Mouse (Mus musculus) lung, embryonic 15.5 days (tissue): ENCODE data around the gene Pck2. TPM values are rescaled to one million over a fixed set of nuclear protein-coding genes. Genes with fewer than 3 reads are reported as not detected.
A peak's percentile ranks its signal among the peaks of the same experiment; 100 is the strongest.

Source experiments
- ATAC-seq: fragments of 200-750 bp; cut with Nextera tagmentation; 2 replicates; pipeline ENCODE4 v1.8.0; 2017; ENCODE audit warnings: moderate number of reproducible peaks, borderline replicate concordance; ENCODE audit not compliant: low FRiP score, low TSS enrichment; ENCODE audit errors: extremely low read depth
- H3K27ac ChIP-seq: fragments of 300-500 bp; sonication (generic); 2 replicates; pipeline ENCODE4 v1.5.1; 2015; ENCODE audit warnings: moderate library complexity, mild to moderate bottlenecking, inconsistent platforms
- H3K27me3 ChIP-seq: fragments of 300-500 bp; sonication (generic); 2 replicates; pipeline ENCODE4 v1.6.1; 2015; ENCODE audit warnings: inconsistent platforms
- H3K36me3 ChIP-seq: fragments of 300-500 bp; sonication (generic); 2 replicates; pipeline ENCODE4 v1.6.1; 2015; ENCODE audit warnings: inconsistent platforms
- H3K4me1 ChIP-seq: fragments of 300-500 bp; sonication (generic); 2 replicates; pipeline ENCODE4 v1.6.1; 2015; ENCODE audit warnings: inconsistent platforms
- H3K4me2 ChIP-seq: fragments of 300-500 bp; sonication (generic); 2 replicates; pipeline ENCODE4 v1.6.1; 2015; ENCODE audit warnings: inconsistent platforms, mild to moderate bottlenecking, moderate library complexity
- H3K4me3 ChIP-seq: fragments of 300-500 bp; sonication (generic); 2 replicates; pipeline ENCODE4 v1.5.1; 2015; ENCODE audit warnings: mild to moderate bottlenecking, inconsistent platforms
- H3K9ac ChIP-seq: fragments of 300-500 bp; sonication (generic); 2 replicates; pipeline ENCODE4 v1.6.1; 2015; ENCODE audit warnings: inconsistent platforms
- H3K9me3 ChIP-seq: fragments of 300-500 bp; sonication (generic); 2 replicates; pipeline ENCODE4 v1.6.1; 2016; ENCODE audit warnings: inconsistent platforms
- WGBS: fragments of 180-500 bp; shearing (Covaris S2); methylation state at CpG from one replicate; pipeline ENCODE4 v1.1.7; 2015; 5-methylcytosine and 5-hydroxymethylcytosine counted together
- polyA plus RNA-seq: library from polyadenylated mRNA; unstranded; fragments of >200 nt; fragmentation: Nextera tagmentation; extraction: Ambion mirVana; gene quantifications from 2 replicates; pipeline ENCODE4 v1.2.1, GENCODE M21; 2015

The Pck2 gene
- 66.0 and 67.2 TPM in 2 replicates for polyA plus RNA-seq

- Histone ChIP-seq H3K27me3 (no peaks in the 10 kb centered on the region), H3K9ac (peak within 1 kb of the TSS; percentile 62), H3K4me1 (peaks cover 22% of the 10 kb centered on the region), H3K9me3 (no peaks in the 10 kb centered on the region), H3K36me3 (peaks cover 28% of the 10 kb centered on the region), H3K4me3 (peak within 1 kb of the TSS; percentile 73), H3K27ac (peak within 1 kb of the TSS; percentile 97), H3K4me2 (peak within 1 kb of the TSS; percentile 80)
- 0% methylated on average over 31 of the region's 32 CpGs for WGBS
- ATAC-seq, result peak; percentile 96
These were observed at the start of gene Pck2 for GRCm38 (mm10) chr14:55540067-55540786. TSS of gene Pck2 (plus strand) at chr14:55540266.

DNA sequence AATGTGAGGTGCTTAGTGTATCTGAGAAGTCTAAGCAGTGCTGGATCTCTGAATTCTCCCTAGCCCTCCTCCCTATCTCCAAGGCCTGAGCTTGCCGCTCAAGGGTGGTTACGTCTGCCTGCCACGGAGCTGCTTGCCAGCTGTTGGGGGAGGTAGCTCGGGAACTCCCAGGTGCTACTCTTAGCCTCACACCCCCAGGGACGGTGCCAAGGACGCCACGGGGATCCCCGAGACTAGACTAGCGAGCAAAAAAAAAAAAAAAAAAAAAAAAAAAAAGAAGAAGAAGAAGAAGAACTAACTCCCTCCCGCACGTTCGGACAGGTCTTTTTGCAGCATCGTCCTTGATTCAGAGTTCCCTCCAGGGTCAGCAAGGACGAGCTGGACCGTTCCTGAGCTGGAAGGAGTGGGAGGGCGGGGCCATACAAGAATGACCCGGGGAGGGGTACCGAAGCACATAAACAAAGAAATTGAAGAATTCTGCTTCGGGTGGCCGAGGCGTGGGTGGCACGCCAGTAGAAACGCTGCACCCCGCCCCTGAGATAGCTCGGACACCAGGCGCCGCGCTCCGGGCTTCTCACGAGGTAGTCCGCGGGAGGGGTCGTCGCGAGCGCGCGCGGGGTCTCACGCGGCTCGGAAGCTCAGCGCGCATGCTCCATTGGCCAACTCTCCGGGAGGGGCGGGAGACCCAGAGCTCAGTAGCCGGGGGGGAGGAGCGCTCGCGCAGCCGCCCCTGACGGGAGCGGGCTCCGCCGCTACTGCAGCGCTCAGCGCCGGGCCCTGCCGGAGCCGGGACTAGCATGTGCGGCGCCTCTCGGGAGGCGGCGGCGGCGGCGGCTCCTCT is 49.5 kb upstream of the Pck2 start, which contains the start of gene Carmil3:
Gene Carmil3, plus strand, starts transcription at position 291 of the 841 bp plus-strand sequence.
- Histone ChIP-seq H3K4me1 (peaks cover 7% of the 10 kb centered on the region), H3K27me3 (no peaks in the 10 kb centered on the region), H3K27ac (peak within 1 kb of the TSS; percentile 43; the same call in 1 of the 2 replicates), H3K4me3 (peak within 1 kb of the TSS; percentile 66), H3K36me3 (peaks cover 8% of the 10 kb centered on the region; the same call in 1 of the 2 replicates), H3K9me3 (no peaks in the 10 kb centered on the region), H3K9ac (peak within 1 kb of the TSS; percentile 47), H3K4me2 (peak within 1 kb of the TSS; percentile 94)
- under 1% methylated on average over 60 of the region's 68 CpGs for WGBS
- peak; percentile 83 for ATAC-seq

GRCm38 (mm10) chr14:55491291-55491833 is 48.7 kb upstream of the Pck2 start:
- H3K4me1 ChIP-seq, result peaks cover 7% of the 10 kb centered on the region
- H3K9ac ChIP-seq, result peak overlapping the region; percentile 47
- WGBS, result under 1% methylated on average over 30 of the region's 30 CpGs
- peak; percentile 81 for ATAC-seq
- peak overlapping the region; percentile 66 for H3K4me3 ChIP-seq
- H3K27ac ChIP-seq, result peak overlapping the region; percentile 43; the same call in 1 of the 2 replicates
- no peaks in the 10 kb centered on the region for H3K9me3 ChIP-seq
- peak overlapping the region; percentile 94 for H3K4me2 ChIP-seq
- H3K36me3 ChIP-seq, result peaks cover 8% of the 10 kb centered on the region; the same call in 1 of the 2 replicates
- no peaks in the 10 kb centered on the region for H3K27me3 ChIP-seq

DNA sequence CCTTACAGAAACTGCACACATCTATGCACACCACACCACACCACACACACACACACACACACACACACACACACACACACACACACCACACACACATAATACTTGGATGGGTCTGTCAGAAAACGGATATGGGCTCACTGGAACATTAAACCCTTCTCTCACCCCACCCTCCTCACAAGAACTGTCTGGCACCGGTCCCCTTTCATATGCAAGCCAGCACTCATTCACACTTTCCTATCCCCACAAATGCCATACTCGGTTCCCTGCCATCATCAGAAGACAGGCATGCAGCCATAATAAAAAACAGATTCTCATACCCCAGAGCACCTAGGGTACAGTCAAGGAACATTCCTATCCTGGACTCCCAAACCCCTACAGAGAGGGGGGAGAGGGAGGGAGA is 48.0 kb upstream of the Pck2 start:
- peak overlapping the region; percentile 94; the same call in 1 of the 2 replicates for H3K4me2 ChIP-seq
- peaks cover 7% of the 10 kb centered on the region for H3K4me1 ChIP-seq
- H3K9ac ChIP-seq, result no peak overlapping the region
- H3K4me3 ChIP-seq, result no peak overlapping the region
- WGBS, result 17% methylated on average over 3 of the region's 3 CpGs
- H3K9me3 ChIP-seq, result no peaks in the 10 kb centered on the region
- no peak overlapping the region for H3K27ac ChIP-seq
- no peak for ATAC-seq
- H3K27me3 ChIP-seq, result no peaks in the 10 kb centered on the region
- peaks cover under 1% of the 10 kb centered on the region; the same call in 1 of the 2 replicates for H3K36me3 ChIP-seq

DNA sequence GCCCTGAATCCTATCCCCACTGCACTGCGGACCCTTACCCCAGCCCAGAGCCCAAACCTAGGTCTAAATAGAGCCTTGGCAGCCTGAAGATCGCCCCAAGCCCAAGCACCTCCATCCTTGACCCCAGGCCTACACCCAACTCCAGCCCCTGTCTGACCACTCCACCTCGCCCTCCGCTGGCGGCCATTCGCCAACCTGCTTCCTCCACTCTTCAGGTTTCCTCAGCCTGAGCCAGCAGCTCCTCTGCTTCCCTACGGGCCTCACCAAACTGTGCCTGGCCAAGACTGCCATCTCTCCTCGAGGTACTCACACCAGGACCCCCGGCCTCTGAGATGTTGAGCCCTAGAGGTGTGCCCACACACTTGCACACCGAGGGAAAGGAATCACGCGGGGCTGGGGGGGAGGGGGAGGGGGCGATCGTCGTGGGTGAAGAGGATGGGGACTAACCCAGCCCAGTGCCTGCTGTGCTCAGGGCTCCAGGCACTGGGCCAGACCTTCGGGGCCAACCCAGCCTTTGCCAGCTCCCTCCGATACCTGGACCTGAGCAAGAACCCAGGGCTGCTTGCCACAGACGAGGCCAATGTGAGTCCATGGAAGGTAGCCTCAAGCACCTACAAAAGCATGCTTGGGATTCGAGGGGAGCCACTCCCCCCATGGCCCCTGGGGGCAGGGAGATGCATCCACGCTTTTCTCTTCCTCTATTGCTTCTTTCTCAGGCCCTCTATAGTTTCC is 44.4 kb upstream of the Pck2 start:
- Histone ChIP-seq H3K4me3 (no peak overlapping the region), H3K27ac (no peak overlapping the region), H3K4me1 (peaks cover 9% of the 10 kb centered on the region), H3K9ac (no peak overlapping the region), H3K36me3 (no peaks in the 10 kb centered on the region), H3K4me2 (no peak overlapping the region), H3K9me3 (no peaks in the 10 kb centered on the region), H3K27me3 (no peaks in the 10 kb centered on the region)
- 63% methylated on average over 20 of the region's 20 CpGs for WGBS
- no peak for ATAC-seq

DNA sequence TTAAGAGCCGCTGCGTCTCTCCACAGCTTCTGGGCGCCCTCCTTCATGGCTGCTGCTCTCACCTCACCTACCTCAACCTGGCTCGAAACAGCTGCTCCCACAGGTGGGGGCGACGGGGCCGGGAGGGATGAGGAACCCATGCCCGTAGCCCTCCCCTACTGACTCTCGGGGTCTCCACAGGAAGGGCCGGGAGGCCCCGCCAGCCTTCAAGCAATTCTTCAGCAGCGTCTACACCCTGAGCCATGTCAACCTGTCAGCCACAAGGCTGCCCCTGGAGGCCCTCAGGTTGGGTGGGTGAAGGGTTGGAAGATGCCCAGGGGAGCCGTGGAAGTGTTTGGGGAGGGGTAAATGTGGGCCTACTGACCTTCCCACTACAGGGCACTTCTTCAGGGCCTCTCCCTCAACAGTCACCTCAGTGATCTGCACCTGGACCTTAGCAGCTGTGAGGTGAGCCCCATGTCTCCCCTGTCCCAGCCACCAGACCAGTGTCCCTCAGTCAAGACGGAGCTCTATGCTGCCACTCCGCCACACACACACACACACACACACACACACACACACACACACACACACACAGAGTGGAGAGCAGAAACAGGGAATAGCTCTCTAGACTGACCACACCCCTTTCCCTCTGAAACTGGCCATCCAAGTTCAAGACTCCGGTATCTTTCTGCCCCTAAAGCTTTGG is 43.2 kb upstream of the Pck2 start:
- Histone ChIP-seq H3K4me2 (no peak overlapping the region), H3K27ac (no peak overlapping the region), H3K4me3 (no peak overlapping the region), H3K36me3 (no peaks in the 10 kb centered on the region), H3K27me3 (no peaks in the 10 kb centered on the region), H3K9ac (no peak overlapping the region), H3K4me1 (0 out of 2 replicates have a peak, but pooled peaks cover 2% of the 10 kb centered on the region), H3K9me3 (no peaks in the 10 kb centered on the region)
- ATAC-seq, result peak; percentile 53
- 44% methylated on average over 16 of the region's 16 CpGs for WGBS

- no peaks in the 10 kb centered on the region for H3K36me3 ChIP-seq
- no peak overlapping the region for H3K9ac ChIP-seq
- no peak overlapping the region for H3K4me3 ChIP-seq
- no peaks in the 10 kb centered on the region for H3K27me3 ChIP-seq
- H3K4me1 ChIP-seq, result 0 out of 2 replicates have a peak, but pooled peaks cover 2% of the 10 kb centered on the region
- ATAC-seq, result peak; percentile 56
- no peak overlapping the region for H3K27ac ChIP-seq
- no peak overlapping the region for H3K4me2 ChIP-seq
- no peaks in the 10 kb centered on the region for H3K9me3 ChIP-seq
- WGBS, result 19% methylated on average over 6 of the region's 6 CpGs
These were observed 42.6 kb upstream of the Pck2 start for GRCm38 (mm10) chr14:55497449-55497821.

DNA sequence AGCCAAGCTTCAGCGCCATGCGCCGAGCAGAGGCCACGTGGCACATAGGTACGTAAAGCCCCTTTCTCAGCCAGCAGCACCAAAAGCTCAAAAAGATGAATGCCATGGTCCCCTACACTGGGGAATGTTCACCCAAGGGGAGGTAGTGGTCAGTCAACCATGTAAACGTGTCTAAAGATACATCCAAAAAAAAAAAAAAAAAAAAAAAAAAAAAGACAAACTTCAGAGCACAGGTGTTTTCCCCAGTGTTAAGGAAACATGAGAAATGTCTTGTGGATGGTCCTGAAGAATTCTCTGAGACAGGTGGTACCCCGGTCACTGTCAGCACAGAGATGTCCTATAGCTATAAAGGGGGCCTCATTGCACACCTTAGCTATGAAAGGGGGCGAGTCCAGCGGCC is 34.5 kb upstream of the Pck2 start:
- ATAC-seq, result no peak
- Histone ChIP-seq H3K9ac (no peak overlapping the region), H3K36me3 (no peaks in the 10 kb centered on the region), H3K4me3 (no peak overlapping the region), H3K27ac (no peak overlapping the region), H3K27me3 (no peaks in the 10 kb centered on the region), H3K4me1 (no peaks in the 10 kb centered on the region), H3K4me2 (no peak overlapping the region), H3K9me3 (no peaks in the 10 kb centered on the region)
- 84% methylated on average over 9 of the region's 9 CpGs for WGBS

GRCm38 (mm10) chr14:55507801-55508200 is 32.3 kb upstream of the Pck2 start:
- no peak for ATAC-seq

GRCm38 (mm10) chr14:55509540-55509939 is 30.5 kb upstream of the Pck2 start:
- H3K4me3 ChIP-seq, result no peak overlapping the region
- no peak overlapping the region for H3K27ac ChIP-seq
- no peaks in the 10 kb centered on the region for H3K4me1 ChIP-seq
- ATAC-seq, result no peak
- no peak overlapping the region for H3K9ac ChIP-seq
- no peaks in the 10 kb centered on the region for H3K9me3 ChIP-seq
- H3K4me2 ChIP-seq, result no peak overlapping the region
- H3K36me3 ChIP-seq, result no peaks in the 10 kb centered on the region
- 78% methylated on average over 10 of the region's 10 CpGs for WGBS
- peaks cover 11% of the 10 kb centered on the region; the same call in 1 of the 2 replicates for H3K27me3 ChIP-seq

More at GRCm38 (mm10) chr14:55507801-55508200, 32.3 kb upstream of the Pck2 start:
- Histone ChIP-seq H3K27me3 (peaks cover 11% of the 10 kb centered on the region; the same call in 1 of the 2 replicates), H3K9me3 (no peaks in the 10 kb centered on the region), H3K36me3 (no peaks in the 10 kb centered on the region), H3K4me3 (no peak overlapping the region), H3K4me1 (no peaks in the 10 kb centered on the region), H3K9ac (no peak overlapping the region), H3K4me2 (no peak overlapping the region), H3K27ac (no peak overlapping the region)
- WGBS, result 48% methylated on average over 7 of the region's 7 CpGs
